Mouse (Mus musculus): ENCODE results near the gene Vav3.

DNA sequence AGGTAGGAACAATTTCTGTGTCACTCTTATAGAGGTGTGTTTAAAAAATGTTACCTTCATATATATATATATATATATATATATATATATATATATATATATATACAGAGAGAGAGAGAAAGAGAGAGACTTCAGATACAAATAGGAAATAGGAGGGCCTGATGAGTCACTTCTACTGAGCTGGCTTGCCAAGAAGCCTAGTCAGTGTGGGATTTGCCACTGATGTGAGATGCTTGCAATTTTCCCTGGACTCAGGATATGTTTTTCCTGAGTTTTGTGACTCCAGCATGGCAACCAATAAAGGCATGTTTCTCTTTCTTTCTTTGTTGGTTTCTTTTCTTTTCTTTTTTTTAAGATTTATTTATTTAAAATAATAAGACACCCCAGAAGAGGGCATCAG is 374.0 kb downstream of the Vav3 start:
- TF ChIP-seq FLI1 (IDR thresholded peaks at IDR 0.05; ENCODE audit: low read length) (no peak), GATA1 (IDR thresholded peaks at IDR 0.05; ENCODE audit: borderline replicate concordance, low read length) (no peak)
